Mouse (Mus musculus): ENCODE measurements around the gene Inhbc. TPM values are rescaled to one million over a fixed set of nuclear protein-coding genes. Genes with fewer than 3 reads are reported as not detected.
A peak's percentile ranks its signal among the peaks of the same experiment; 100 is the strongest.

Gene Inhbc
- total and polyA plus RNA-seq, 2 experiments from 2014 or later, result not detected

- no peak for DNase-seq
- Histone ChIP-seq H3K9me3 (ENCODE audit: low read length) (no peaks in the 10 kb centered on the region), H3K27ac (ENCODE audit: low read depth, low read length) (no peak overlapping the region), H3K4me1 (ENCODE audit: insufficient read depth) (no peaks in the 10 kb centered on the region), H3K27me3 (ENCODE audit: insufficient read depth, low read length) (no peaks in the 10 kb centered on the region), H3K36me3 (ENCODE audit: insufficient read depth) (no peaks in the 10 kb centered on the region), H3K9ac (no peak overlapping the region), H3K4me3 (ENCODE audit: low read depth, low read length) (no peak overlapping the region), H3K4me2 (ENCODE audit: low read depth) (no peak overlapping the region)
- no peak for TF ChIP-seq CTCF (IDR thresholded peaks at IDR 0.05; ENCODE audit: low read depth)
- WGBS, result 81% methylated on average over 8 of the region's 8 CpGs
- ATAC-seq, result no peak
Observed at GRCm38 (mm10) chr10:127351719-127352118, 18.5 kb downstream of the Inhbc start.

GRCm38 (mm10) chr10:127351285-127351595 is 19.0 kb downstream of the Inhbc start:
- 90% methylated on average over 8 of the region's 8 CpGs for WGBS
- no peak for ATAC-seq

GRCm38 (mm10) chr10:127350594-127351284 is 19.5 kb downstream of the Inhbc start:
- peak overlapping the region; percentile 19 for H3K4me3 ChIP-seq (ENCODE audit: low read depth, low read length)
- ATAC-seq, result peak; percentile 76
- 16% methylated on average over 24 of the region's 24 CpGs for WGBS

More at GRCm38 (mm10) chr10:127351285-127351595, 19.0 kb downstream of the Inhbc start:
- no peak for TF ChIP-seq CTCF (IDR thresholded peaks at IDR 0.05; ENCODE audit: low read depth)
- Histone ChIP-seq H3K27me3 (ENCODE audit: insufficient read depth, low read length) (no peaks in the 10 kb centered on the region), H3K27ac (ENCODE audit: low read depth, low read length) (no peak overlapping the region), H3K4me3 (ENCODE audit: low read depth, low read length) (no peak overlapping the region), H3K4me2 (ENCODE audit: low read depth) (0 out of 2 replicates have a peak overlapping the region, but pooled peaks have one; percentile 36), H3K9ac (no peak overlapping the region), H3K36me3 (ENCODE audit: insufficient read depth) (no peaks in the 10 kb centered on the region), H3K9me3 (ENCODE audit: low read length) (no peaks in the 10 kb centered on the region), H3K4me1 (ENCODE audit: insufficient read depth) (no peaks in the 10 kb centered on the region)
- no peak for DNase-seq

GRCm38 (mm10) chr10:127349810-127350209 is 20.4 kb downstream of the Inhbc start:
- H3K4me3 ChIP-seq (ENCODE audit: low read depth, low read length), result no peak overlapping the region
- H3K27ac ChIP-seq (ENCODE audit: low read depth, low read length), result no peak overlapping the region
- no peaks in the 10 kb centered on the region for H3K36me3 ChIP-seq (ENCODE audit: insufficient read depth)
- H3K4me1 ChIP-seq (ENCODE audit: insufficient read depth), result no peaks in the 10 kb centered on the region
- no peak for TF ChIP-seq CTCF (IDR thresholded peaks at IDR 0.05; ENCODE audit: low read depth)
- no peaks in the 10 kb centered on the region for H3K9me3 ChIP-seq (ENCODE audit: low read length)
- no peak overlapping the region for H3K4me2 ChIP-seq (ENCODE audit: low read depth)
- ATAC-seq (no peak), DNase-seq (no peak)
- H3K9ac ChIP-seq, result no peak overlapping the region
- no peaks in the 10 kb centered on the region for H3K27me3 ChIP-seq (ENCODE audit: insufficient read depth, low read length)
- 74% methylated on average over 8 of the region's 8 CpGs for WGBS

More at GRCm38 (mm10) chr10:127350594-127351284, 19.5 kb downstream of the Inhbc start:
- DNase-seq, result peak; percentile 64
- no peaks in the 10 kb centered on the region for H3K36me3 ChIP-seq (ENCODE audit: insufficient read depth)
- H3K9ac ChIP-seq, result no peak overlapping the region
- H3K27ac ChIP-seq (ENCODE audit: low read depth, low read length), result no peak overlapping the region
- H3K4me2 ChIP-seq (ENCODE audit: low read depth), result peak overlapping the region; percentile 36
- H3K27me3 ChIP-seq (ENCODE audit: insufficient read depth, low read length), result no peaks in the 10 kb centered on the region
- no peaks in the 10 kb centered on the region for H3K4me1 ChIP-seq (ENCODE audit: insufficient read depth)
- TF ChIP-seq CTCF (IDR thresholded peaks at IDR 0.05; ENCODE audit: low read depth), result peak; percentile 82
- no peaks in the 10 kb centered on the region for H3K9me3 ChIP-seq (ENCODE audit: low read length)

GRCm38 (mm10) chr10:127348957-127349356 is 21.3 kb downstream of the Inhbc start:
- H3K27ac ChIP-seq (ENCODE audit: low read depth, low read length), result no peak overlapping the region
- no peaks in the 10 kb centered on the region for H3K9me3 ChIP-seq (ENCODE audit: low read length)
- DNase-seq (no peak), ATAC-seq (no peak)
- TF ChIP-seq CTCF (IDR thresholded peaks at IDR 0.05; ENCODE audit: low read depth), result peak; percentile 40
- H3K9ac ChIP-seq, result no peak overlapping the region
- no peaks in the 10 kb centered on the region for H3K4me1 ChIP-seq (ENCODE audit: insufficient read depth)
- H3K36me3 ChIP-seq (ENCODE audit: insufficient read depth), result no peaks in the 10 kb centered on the region
- no peak overlapping the region for H3K4me3 ChIP-seq (ENCODE audit: low read depth, low read length)
- no peak overlapping the region for H3K4me2 ChIP-seq (ENCODE audit: low read depth)
- WGBS, result 70% methylated on average over 4 of the region's 4 CpGs
- H3K27me3 ChIP-seq (ENCODE audit: insufficient read depth, low read length), result no peaks in the 10 kb centered on the region

- ATAC-seq (no peak), DNase-seq (no peak)
- Histone ChIP-seq H3K4me2 (ENCODE audit: low read depth) (no peak overlapping the region), H3K27ac (ENCODE audit: low read depth, low read length) (no peak overlapping the region), H3K36me3 (ENCODE audit: insufficient read depth) (no peaks in the 10 kb centered on the region), H3K9me3 (ENCODE audit: low read length) (no peaks in the 10 kb centered on the region), H3K4me3 (ENCODE audit: low read depth, low read length) (no peak overlapping the region), H3K27me3 (ENCODE audit: insufficient read depth, low read length) (peaks cover 11% of the 10 kb centered on the region), H3K4me1 (ENCODE audit: insufficient read depth) (peaks cover 7% of the 10 kb centered on the region), H3K9ac (no peak overlapping the region)
- 81% methylated on average over 3 of the region's 3 CpGs for WGBS
- TF ChIP-seq CTCF (IDR thresholded peaks at IDR 0.05; ENCODE audit: low read depth), result no peak
Observed at GRCm38 (mm10) chr10:127346173-127346572, 24.1 kb downstream of the Inhbc start.

- WGBS, result 65% methylated on average over 3 of the region's 3 CpGs
- ATAC-seq, result no peak
Observed at GRCm38 (mm10) chr10:127343029-127343428, 27.2 kb downstream of the Inhbc start.

More at GRCm38 (mm10) chr10:127343029-127343428, 27.2 kb downstream of the Inhbc start:
- H3K4me3 ChIP-seq (ENCODE audit: low read depth, low read length), result no peak overlapping the region
- no peak overlapping the region for H3K4me2 ChIP-seq (ENCODE audit: low read depth)
- H3K36me3 ChIP-seq (ENCODE audit: insufficient read depth), result no peaks in the 10 kb centered on the region
- H3K27ac ChIP-seq (ENCODE audit: low read depth, low read length), result no peak overlapping the region
- peaks cover 30% of the 10 kb centered on the region for H3K27me3 ChIP-seq (ENCODE audit: insufficient read depth, low read length)
- TF ChIP-seq CTCF (IDR thresholded peaks at IDR 0.05; ENCODE audit: low read depth), result no peak
- H3K9ac ChIP-seq, result no peak overlapping the region
- DNase-seq, result no peak
- peaks cover 13% of the 10 kb centered on the region for H3K4me1 ChIP-seq (ENCODE audit: insufficient read depth)
- H3K9me3 ChIP-seq (ENCODE audit: low read length), result no peaks in the 10 kb centered on the region

Data from forebrain, postnatal 0 days (tissue).